Mouse (Mus musculus) midbrain, embryonic 11.5 days (tissue): ENCODE measurements at regions not wholly inside any gene's neighbourhood (a gene's known extent, or its start where the extent isn't known, plus 50 kb on each side); places are given as distances from the start of the nearest gene placed in this dataset.
A peak's percentile ranks its signal among the peaks of the same experiment; 100 is the strongest.
"Not testable (repeated sequence)": the region's sequence is repeated elsewhere in the genome, so short reads cannot be mapped to it uniquely, and the experiment has no call there.

Experiments used
- ATAC-seq: fragments of 200-750 bp; cut with Nextera tagmentation; 2 replicates; pipeline ENCODE4 v1.8.0; 2017; ENCODE audit warnings: moderate TSS enrichment, moderate library complexity; ENCODE audit not compliant: low FRiP score
- DNase-seq: peaks from one replicate; pipeline ENCODE4 v3.0.0; 2015; ENCODE audit warnings: low spot score; ENCODE audit errors: missing footprints
- H3K27ac ChIP-seq: fragments of 300-500 bp; sonication (generic); 2 replicates; pipeline ENCODE4 v1.5.1; 2014; ENCODE audit warnings: low read depth, low read length
- H3K27me3 ChIP-seq: fragments of 300-500 bp; sonication (generic); 2 replicates; pipeline ENCODE4 v1.6.1; 2014; ENCODE audit warnings: mild to moderate bottlenecking, low read length, moderate library complexity, mixed read lengths; ENCODE audit not compliant: control insufficient read depth, insufficient read depth
- H3K36me3 ChIP-seq: fragments of 300-500 bp; sonication (generic); 2 replicates; pipeline ENCODE4 v1.6.1; 2014; ENCODE audit warnings: mild to moderate bottlenecking, low read length, moderate library complexity, mixed read lengths; ENCODE audit not compliant: control insufficient read depth, insufficient read depth
- H3K4me1 ChIP-seq: fragments of 300-500 bp; sonication (generic); 2 replicates; pipeline ENCODE4 v1.6.1; 2014; ENCODE audit warnings: low read length; ENCODE audit not compliant: control insufficient read depth, insufficient read depth
- H3K4me2 ChIP-seq: fragments of 300-500 bp; sonication (generic); 2 replicates; pipeline ENCODE4 v1.6.1; 2014; ENCODE audit warnings: mild to moderate bottlenecking, moderate library complexity
- H3K4me3 ChIP-seq: fragments of 300-500 bp; sonication (generic); 2 replicates; pipeline ENCODE4 v1.5.1; 2014; ENCODE audit warnings: low read depth, low read length
- H3K9ac ChIP-seq: fragments of 300-500 bp; sonication (generic); 2 replicates; pipeline ENCODE4 v1.6.1; 2014; ENCODE audit warnings: low read length
- H3K9me3 ChIP-seq: fragments of 300-500 bp; sonication (generic); 2 replicates; pipeline ENCODE4 v1.6.1; 2016; ENCODE audit warnings: low read length; ENCODE audit not compliant: control insufficient read depth
- WGBS: fragments of 180-500 bp; shearing (Covaris S2); extraction: QIAGEN DNeasy Blood & Tissue Kit; methylation state at CpG from one replicate; pipeline ENCODE4 v1.1.7; 2014; 5-methylcytosine and 5-hydroxymethylcytosine counted together

- no peak overlapping the region for H3K4me3 ChIP-seq
- no peaks in the 10 kb centered on the region for H3K4me1 ChIP-seq
- no peak overlapping the region for H3K4me2 ChIP-seq
- 81% methylated on average over 7 of the region's 7 CpGs for WGBS
- no peak overlapping the region for H3K9ac ChIP-seq
- H3K9me3 ChIP-seq = no peaks in the 10 kb centered on the region
- no peaks in the 10 kb centered on the region for H3K27me3 ChIP-seq
- H3K27ac ChIP-seq = no peak overlapping the region
- ATAC-seq (no peak), DNase-seq (no peak)
- H3K36me3 ChIP-seq = no peaks in the 10 kb centered on the region
Measured at GRCm38 (mm10) chr4:10707016-10707657, 167.2 kb upstream of the 2610301B20Rik start.

DNA sequence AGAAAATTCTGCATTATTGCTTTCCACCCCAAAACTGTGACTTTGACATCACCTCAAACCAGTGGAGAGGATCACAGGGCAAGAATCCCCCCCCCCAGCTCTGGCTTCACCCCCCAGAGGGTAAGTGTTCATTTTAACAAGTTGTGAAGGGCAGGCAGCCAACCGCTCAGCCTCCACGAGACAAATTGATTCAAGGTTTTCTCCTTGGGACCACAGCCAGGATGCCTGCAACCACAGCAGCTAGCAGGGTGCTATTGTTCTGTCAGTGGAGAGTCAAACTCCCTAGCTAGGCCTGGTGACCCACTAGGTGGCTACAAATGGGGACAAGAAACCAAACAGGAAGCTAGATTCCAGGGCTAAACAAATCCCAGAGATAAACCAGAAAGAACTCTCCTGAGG, 166.6 kb upstream of the 2610301B20Rik start:
- H3K9ac ChIP-seq = no peak overlapping the region
- no peak overlapping the region for H3K4me2 ChIP-seq
- H3K27ac ChIP-seq = no peak overlapping the region
- no peaks in the 10 kb centered on the region for H3K4me1 ChIP-seq
- no peaks in the 10 kb centered on the region for H3K27me3 ChIP-seq
- no peaks in the 10 kb centered on the region for H3K36me3 ChIP-seq
- DNase-seq = no peak
- WGBS = 48% methylated on average over 2 of the region's 2 CpGs
- no peak overlapping the region for H3K4me3 ChIP-seq
- no peak for ATAC-seq
- no peaks in the 10 kb centered on the region for H3K9me3 ChIP-seq

DNA sequence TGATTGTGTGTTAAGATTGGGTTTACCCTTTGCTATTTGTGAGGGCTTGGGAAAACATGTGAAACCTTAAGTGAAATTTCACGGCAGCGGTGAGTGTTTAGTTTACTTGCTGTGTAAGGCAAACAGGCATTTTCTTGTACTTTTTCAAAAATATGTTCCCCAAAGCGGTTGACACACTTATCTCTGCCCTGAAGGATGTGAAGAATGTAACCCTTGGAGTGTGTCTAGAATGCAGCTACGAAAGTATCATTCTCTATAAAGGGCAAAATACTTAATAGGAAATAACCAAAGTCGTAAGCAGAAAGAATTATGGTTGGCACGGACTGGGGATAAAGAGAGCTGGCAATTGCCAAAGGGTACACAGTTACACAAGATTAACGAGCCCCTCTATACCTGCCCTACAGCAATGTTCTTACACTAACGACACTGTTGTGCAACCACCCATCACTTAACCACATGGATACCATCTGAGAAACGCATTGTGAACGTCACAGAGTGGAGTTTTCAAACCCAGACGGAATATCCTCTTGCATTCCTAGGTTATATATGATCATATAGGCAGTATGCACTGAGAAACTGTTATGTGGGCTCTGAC, 162.3 kb upstream of the 2610301B20Rik start:
- WGBS = 89% methylated on average over 11 of the region's 11 CpGs
- Histone ChIP-seq H3K9ac (no peak overlapping the region), H3K36me3 (no peaks in the 10 kb centered on the region), H3K27ac (no peak overlapping the region), H3K4me3 (no peak overlapping the region), H3K4me1 (no peaks in the 10 kb centered on the region), H3K4me2 (no peak overlapping the region), H3K9me3 (no peaks in the 10 kb centered on the region), H3K27me3 (no peaks in the 10 kb centered on the region)
- no peak for ATAC-seq
- DNase-seq = no peak

DNA sequence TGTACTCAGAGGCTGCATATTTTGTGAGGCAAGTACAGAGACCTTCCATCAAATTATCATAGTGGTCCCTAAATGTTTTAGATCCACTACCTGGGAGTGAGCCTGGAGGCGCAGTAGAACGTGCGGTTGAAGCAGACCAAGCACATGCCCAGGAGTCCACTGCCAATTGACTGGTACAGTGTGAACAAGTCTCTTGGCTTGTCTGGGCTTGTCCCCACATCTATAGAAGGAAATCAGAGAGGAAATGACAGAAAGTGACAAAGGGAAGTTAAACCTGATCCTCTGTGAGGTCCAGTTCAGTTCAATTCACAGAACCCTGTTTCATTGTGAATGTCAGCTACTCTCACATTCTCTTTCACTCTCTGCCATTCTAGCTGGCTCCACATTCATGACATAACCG, 151.0 kb upstream of the 2610301B20Rik start:
- no peak for ATAC-seq
- WGBS = 90% methylated on average over 4 of the region's 4 CpGs

GRCm38 (mm10) chr4:10727894-10728293, 146.4 kb upstream of the 2610301B20Rik start:
- DNase-seq (no peak), ATAC-seq (no peak)
- Histone ChIP-seq H3K4me3 (no peak overlapping the region), H3K4me1 (no peaks in the 10 kb centered on the region), H3K27ac (no peak overlapping the region), H3K36me3 (no peaks in the 10 kb centered on the region), H3K9ac (no peak overlapping the region), H3K9me3 (no peaks in the 10 kb centered on the region), H3K27me3 (no peaks in the 10 kb centered on the region), H3K4me2 (no peak overlapping the region)
- WGBS = 86% methylated on average over 3 of the region's 3 CpGs

More for the DNA sequence above, 151.0 kb upstream of the 2610301B20Rik start:
- H3K4me1 ChIP-seq = no peaks in the 10 kb centered on the region
- no peaks in the 10 kb centered on the region for H3K9me3 ChIP-seq
- H3K27ac ChIP-seq = no peak overlapping the region
- H3K36me3 ChIP-seq = no peaks in the 10 kb centered on the region
- no peaks in the 10 kb centered on the region for H3K27me3 ChIP-seq
- DNase-seq = no peak
- no peak overlapping the region for H3K9ac ChIP-seq
- no peak overlapping the region for H3K4me2 ChIP-seq
- H3K4me3 ChIP-seq = no peak overlapping the region

GRCm38 (mm10) chr4:10745207-10745606, 129.1 kb upstream of the 2610301B20Rik start:
- WGBS = 85% methylated on average over 3 of the region's 3 CpGs

DNA sequence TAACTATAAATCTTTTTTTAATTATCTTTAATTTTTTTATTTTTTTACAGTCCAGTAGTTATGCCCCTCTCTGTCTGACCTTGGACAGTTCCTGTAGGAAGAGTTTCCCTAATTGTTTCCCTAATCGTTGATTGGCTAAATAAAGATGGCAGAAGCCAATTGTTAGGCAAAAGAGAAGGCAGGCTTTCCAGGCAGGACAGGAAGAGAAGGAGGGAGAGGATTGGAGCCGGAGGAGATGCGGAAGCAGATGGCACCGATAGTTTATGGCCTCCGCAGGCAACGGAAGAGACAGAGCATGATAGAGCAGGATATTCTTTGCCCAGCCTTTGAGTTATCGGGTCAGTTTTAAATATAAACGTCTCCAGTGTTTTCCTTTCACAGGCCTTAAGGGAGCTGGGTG, 125.5 kb upstream of the 2610301B20Rik start:
- Histone ChIP-seq H3K27me3 (no peaks in the 10 kb centered on the region), H3K4me2 (no peak overlapping the region), H3K9ac (no peak overlapping the region), H3K4me3 (no peak overlapping the region), H3K9me3 (no peaks in the 10 kb centered on the region), H3K27ac (no peak overlapping the region), H3K4me1 (no peaks in the 10 kb centered on the region), H3K36me3 (no peaks in the 10 kb centered on the region)
- ATAC-seq (no peak), DNase-seq (peak; percentile 67)
- WGBS = 93% methylated on average over 8 of the region's 8 CpGs

More at GRCm38 (mm10) chr4:10745207-10745606, 129.1 kb upstream of the 2610301B20Rik start:
- no peaks in the 10 kb centered on the region for H3K27me3 ChIP-seq
- no peak overlapping the region for H3K4me2 ChIP-seq
- no peak overlapping the region for H3K4me3 ChIP-seq
- H3K36me3 ChIP-seq = no peaks in the 10 kb centered on the region
- DNase-seq (no peak), ATAC-seq (no peak)
- no peak overlapping the region for H3K27ac ChIP-seq
- no peaks in the 10 kb centered on the region for H3K4me1 ChIP-seq
- H3K9ac ChIP-seq = no peak overlapping the region
- no peaks in the 10 kb centered on the region for H3K9me3 ChIP-seq

GRCm38 (mm10) chr4:10750377-10751062, 123.8 kb upstream of the 2610301B20Rik start:
- DNase-seq = peak; percentile 77
- not testable (repeated sequence) for H3K9me3 ChIP-seq, ATAC-seq, H3K27ac ChIP-seq, H3K4me3 ChIP-seq, H3K9ac ChIP-seq, H3K27me3 ChIP-seq, H3K4me2 ChIP-seq, H3K36me3 ChIP-seq, H3K4me1 ChIP-seq
- WGBS = 62% methylated on average over 6 of the region's 6 CpGs

DNA sequence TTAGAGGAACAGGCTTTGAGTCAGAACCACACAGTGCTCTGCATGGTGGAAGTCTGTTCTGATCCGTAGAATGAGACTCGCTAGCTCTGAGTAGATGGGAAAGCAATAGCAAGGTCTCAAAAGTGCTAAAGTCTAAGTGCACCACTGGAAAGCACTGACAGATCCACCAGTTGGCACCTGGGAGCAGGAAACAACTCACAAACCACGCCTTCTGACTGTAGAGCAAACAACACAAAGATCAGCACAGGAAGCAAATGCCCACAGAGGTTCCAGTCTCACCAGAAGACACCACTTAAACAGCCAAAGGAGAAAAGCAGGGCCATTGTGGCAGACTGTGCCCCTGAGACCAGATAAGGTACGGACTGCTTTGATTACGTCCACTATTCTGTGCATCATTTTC, 121.1 kb upstream of the 2610301B20Rik start:
- DNase-seq = no peak
- Histone ChIP-seq H3K36me3 (no peaks in the 10 kb centered on the region), H3K9ac (no peak overlapping the region), H3K27ac (no peak overlapping the region), H3K4me2 (no peak overlapping the region), H3K4me1 (no peaks in the 10 kb centered on the region), H3K4me3 (no peak overlapping the region), H3K27me3 (no peaks in the 10 kb centered on the region), H3K9me3 (no peaks in the 10 kb centered on the region)
- WGBS = 84% methylated on average over 5 of the region's 5 CpGs
- ATAC-seq = no peak
